Mouse (Mus musculus) cerebellum, adult 2 months (tissue): ENCODE measurements around the gene Mettl16.

Experiments
- CTCF ChIP-seq: fragments of 200-500 bp; IDR thresholded peaks from 2 replicates; pipeline ENCODE4 v1.5.1; 2011; ENCODE audit warnings: low read depth, mild to moderate bottlenecking, control low read depth, low read length, moderate library complexity, borderline replicate concordance; ENCODE audit not compliant: insufficient read depth
- POLR2A ChIP-seq: fragments of 200-500 bp; IDR thresholded peaks from 2 replicates; pipeline ENCODE4 v1.6.1; 2011; ENCODE audit warnings: low read length, control low read depth, borderline replicate concordance; ENCODE audit not compliant: insufficient read depth

DNA sequence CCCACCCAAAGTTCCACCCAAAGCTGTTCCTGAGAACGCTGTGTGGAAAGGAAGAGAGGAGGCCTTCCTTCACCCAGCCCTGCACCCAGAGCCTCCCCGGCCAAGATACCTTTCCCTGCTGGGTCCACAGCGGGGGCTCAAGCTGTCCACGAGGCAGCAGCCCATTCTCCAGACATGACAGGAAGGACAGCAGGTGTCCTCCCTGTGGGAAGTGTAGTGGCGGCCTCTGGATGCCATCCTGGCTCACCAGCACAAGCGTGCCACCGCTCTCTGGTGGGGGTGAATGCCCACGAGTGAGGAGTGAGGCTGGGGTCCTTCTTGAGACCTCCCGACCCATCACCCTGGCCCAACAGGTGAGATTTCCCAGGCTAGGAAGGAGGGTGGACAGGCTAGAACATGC lies 94.6 kb downstream of the Mettl16 start:
- TF ChIP-seq CTCF (no peak), POLR2A (no peak)
